Mouse (Mus musculus): ENCODE measurements at regions not wholly inside any gene's neighbourhood (a gene's known extent, or its start where the extent isn't known, plus 50 kb on each side); places are given as distances from the start of the nearest gene placed in this dataset.

- no peaks in the 10 kb centered on the region for H3K79me2 ChIP-seq (ENCODE audit: control insufficient read depth, insufficient read depth)
- no peak overlapping the region for H3K4me3 ChIP-seq (ENCODE audit: insufficient read depth, poor library complexity, severe bottlenecking)
- H3K79me3 ChIP-seq (ENCODE audit: low read depth) = no peaks in the 10 kb centered on the region
- no peak for TF ChIP-seq FOSL1 (IDR thresholded peaks at IDR 0.05; ENCODE audit: insufficient read depth, low read length, poor library complexity, severe bottlenecking)
- TF ChIP-seq CEBPB (IDR thresholded peaks at IDR 0.05; ENCODE audit: low read depth) = no peak
- no peak for TF ChIP-seq MAX (IDR thresholded peaks at IDR 0.05)
- no peak for TF ChIP-seq USF1 (IDR thresholded peaks at IDR 0.05; ENCODE audit: low read depth)
- no peak for TF ChIP-seq CTCF (IDR thresholded peaks at IDR 0.05; ENCODE audit: control insufficient read depth, insufficient read depth, insufficient read length)
- no peak for TF ChIP-seq MYOD1 (IDR thresholded peaks at IDR 0.05; ENCODE audit: control insufficient read depth, insufficient read length, low read depth)
- no peak for TF ChIP-seq MYOG (IDR thresholded peaks at IDR 0.05; ENCODE audit: control insufficient read depth, extremely low read depth, insufficient read length)
- no peaks in the 10 kb centered on the region for H3K36me3 ChIP-seq (ENCODE audit: control insufficient read depth, insufficient read depth)
- H3ac ChIP-seq (ENCODE audit: control insufficient read depth, insufficient read length, low read depth) = no peak overlapping the region
- H3K27me3 ChIP-seq (ENCODE audit: control insufficient read depth, insufficient read depth, insufficient read length) = no peaks in the 10 kb centered on the region
Measured at GRCm38 (mm10) chrX:7474831-7475230, 98.6 kb upstream of the Foxp3 start.

GRCm38 (mm10) chrX:7473814-7474213 is 98.2 kb upstream of the Usp27x start:
- H3K4me3 ChIP-seq (ENCODE audit: insufficient read depth, poor library complexity, severe bottlenecking) = no peak overlapping the region
- H3K79me3 ChIP-seq (ENCODE audit: low read depth) = no peaks in the 10 kb centered on the region
- no peaks in the 10 kb centered on the region for H3K79me2 ChIP-seq (ENCODE audit: control insufficient read depth, insufficient read depth)
- no peaks in the 10 kb centered on the region for H3K27me3 ChIP-seq (ENCODE audit: control insufficient read depth, insufficient read depth, insufficient read length)
- H3ac ChIP-seq (ENCODE audit: control insufficient read depth, insufficient read length, low read depth) = no peak overlapping the region
- no peaks in the 10 kb centered on the region for H3K36me3 ChIP-seq (ENCODE audit: control insufficient read depth, insufficient read depth)
- TF ChIP-seq MAX (IDR thresholded peaks at IDR 0.05) (no peak), CTCF (IDR thresholded peaks at IDR 0.05; ENCODE audit: control insufficient read depth, insufficient read depth, insufficient read length) (peak; percentile 3)

GRCm38 (mm10) chrX:7469801-7470200 is 94.2 kb upstream of the Usp27x start:
- Histone ChIP-seq H3K4me3 (ENCODE audit: insufficient read depth, poor library complexity, severe bottlenecking) (no peak overlapping the region), H3K79me2 (ENCODE audit: control insufficient read depth, insufficient read depth) (no peaks in the 10 kb centered on the region), H3K36me3 (ENCODE audit: control insufficient read depth, insufficient read depth) (no peaks in the 10 kb centered on the region), H3ac (ENCODE audit: control insufficient read depth, insufficient read length, low read depth) (no peak overlapping the region), H3K79me3 (ENCODE audit: low read depth) (no peaks in the 10 kb centered on the region), H3K27me3 (ENCODE audit: control insufficient read depth, insufficient read depth, insufficient read length) (no peaks in the 10 kb centered on the region)
- TF ChIP-seq CEBPB (IDR thresholded peaks at IDR 0.05; ENCODE audit: low read depth) = no peak
- TF ChIP-seq MYOD1 (IDR thresholded peaks at IDR 0.05; ENCODE audit: control insufficient read depth, insufficient read length, low read depth) = no peak
- TF ChIP-seq MAX (IDR thresholded peaks at IDR 0.05) = no peak
- TF ChIP-seq FOSL1 (IDR thresholded peaks at IDR 0.05; ENCODE audit: insufficient read depth, low read length, poor library complexity, severe bottlenecking) = no peak
- TF ChIP-seq MYOG (IDR thresholded peaks at IDR 0.05; ENCODE audit: control insufficient read depth, extremely low read depth, insufficient read length) = no peak
- TF ChIP-seq USF1 (IDR thresholded peaks at IDR 0.05; ENCODE audit: low read depth) = no peak
- no peak for TF ChIP-seq CTCF (IDR thresholded peaks at IDR 0.05; ENCODE audit: control insufficient read depth, insufficient read depth, insufficient read length)

GRCm38 (mm10) chrX:7467985-7468384 is 92.4 kb upstream of the Usp27x start:
- H3K4me3 ChIP-seq (ENCODE audit: insufficient read depth, poor library complexity, severe bottlenecking) = no peak overlapping the region
- TF ChIP-seq CTCF (IDR thresholded peaks at IDR 0.05; ENCODE audit: control insufficient read depth, insufficient read depth, insufficient read length) (no peak), MYOG (IDR thresholded peaks at IDR 0.05; ENCODE audit: control insufficient read depth, extremely low read depth, insufficient read length) (no peak), MAX (IDR thresholded peaks at IDR 0.05) (no peak), USF1 (IDR thresholded peaks at IDR 0.05; ENCODE audit: low read depth) (no peak), CEBPB (IDR thresholded peaks at IDR 0.05; ENCODE audit: low read depth) (no peak), MYOD1 (IDR thresholded peaks at IDR 0.05; ENCODE audit: control insufficient read depth, insufficient read length, low read depth) (no peak), FOSL1 (IDR thresholded peaks at IDR 0.05; ENCODE audit: insufficient read depth, low read length, poor library complexity, severe bottlenecking) (no peak)
- no peaks in the 10 kb centered on the region for H3K36me3 ChIP-seq (ENCODE audit: control insufficient read depth, insufficient read depth)
- no peaks in the 10 kb centered on the region for H3K79me3 ChIP-seq (ENCODE audit: low read depth)
- H3ac ChIP-seq (ENCODE audit: control insufficient read depth, insufficient read length, low read depth) = no peak overlapping the region
- no peaks in the 10 kb centered on the region for H3K27me3 ChIP-seq (ENCODE audit: control insufficient read depth, insufficient read depth, insufficient read length)
- H3K79me2 ChIP-seq (ENCODE audit: control insufficient read depth, insufficient read depth) = no peaks in the 10 kb centered on the region

DNA sequence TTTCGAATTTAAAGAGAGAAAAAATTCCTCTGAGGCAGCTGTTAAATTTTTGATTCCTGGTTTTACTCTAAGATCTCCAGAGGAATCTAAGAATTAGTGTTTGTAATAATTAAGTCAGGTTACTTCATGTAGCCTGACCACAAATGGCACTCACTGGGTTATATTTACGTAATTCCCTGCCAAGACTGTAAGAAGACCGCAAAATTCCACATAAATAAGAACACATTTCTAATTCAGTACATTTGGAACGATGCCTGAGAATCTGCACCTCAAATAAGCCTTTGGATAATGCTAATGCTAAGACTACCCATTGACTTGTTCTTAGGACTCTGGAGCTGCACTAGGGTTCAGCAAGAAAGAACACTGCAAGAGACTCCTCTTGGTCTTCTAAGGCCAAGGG is 81.2 kb upstream of the Usp27x start:
- H3ac ChIP-seq (ENCODE audit: control insufficient read depth, insufficient read length, low read depth) = no peak overlapping the region
- H3K79me2 ChIP-seq (ENCODE audit: control insufficient read depth, insufficient read depth) = no peaks in the 10 kb centered on the region
- H3K36me3 ChIP-seq (ENCODE audit: control insufficient read depth, insufficient read depth) = no peaks in the 10 kb centered on the region
- no peaks in the 10 kb centered on the region for H3K27me3 ChIP-seq (ENCODE audit: control insufficient read depth, insufficient read depth, insufficient read length)
- TF ChIP-seq MYOG (IDR thresholded peaks at IDR 0.05; ENCODE audit: control insufficient read depth, extremely low read depth, insufficient read length) = no peak
- TF ChIP-seq CTCF (IDR thresholded peaks at IDR 0.05; ENCODE audit: control insufficient read depth, insufficient read depth, insufficient read length) = no peak
- no peak for TF ChIP-seq USF1 (IDR thresholded peaks at IDR 0.05; ENCODE audit: low read depth)
- no peak for TF ChIP-seq MAX (IDR thresholded peaks at IDR 0.05)
- TF ChIP-seq CEBPB (IDR thresholded peaks at IDR 0.05; ENCODE audit: low read depth) = no peak
- TF ChIP-seq MYOD1 (IDR thresholded peaks at IDR 0.05; ENCODE audit: control insufficient read depth, insufficient read length, low read depth) = no peak
- no peak for TF ChIP-seq FOSL1 (IDR thresholded peaks at IDR 0.05; ENCODE audit: insufficient read depth, low read length, poor library complexity, severe bottlenecking)
- no peaks in the 10 kb centered on the region for H3K79me3 ChIP-seq (ENCODE audit: low read depth)
- no peak overlapping the region for H3K4me3 ChIP-seq (ENCODE audit: insufficient read depth, poor library complexity, severe bottlenecking)

DNA sequence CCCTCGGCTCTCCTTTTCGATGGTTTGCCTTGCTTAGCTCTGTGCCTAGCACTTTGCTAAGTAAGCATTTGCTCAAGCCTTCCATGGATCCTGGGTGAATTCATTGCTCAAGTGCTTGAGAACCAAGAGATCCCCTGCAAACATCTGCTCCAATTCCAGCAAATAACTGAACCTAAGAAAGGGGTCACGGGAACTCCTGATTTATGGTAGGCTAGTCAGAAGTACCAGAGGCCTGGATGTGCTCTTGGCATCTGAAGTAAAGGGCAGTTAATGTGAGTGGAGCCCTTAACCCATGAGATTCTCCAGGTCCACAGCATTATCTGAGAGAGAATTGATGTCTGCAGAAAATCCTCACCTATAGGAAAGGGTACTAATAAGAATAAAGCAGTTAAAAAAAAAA is 69.4 kb upstream of the Usp27x start:
- Histone ChIP-seq H3K79me3 (ENCODE audit: low read depth) (no peaks in the 10 kb centered on the region), H3K36me3 (ENCODE audit: control insufficient read depth, insufficient read depth) (no peaks in the 10 kb centered on the region), H3K27me3 (ENCODE audit: control insufficient read depth, insufficient read depth, insufficient read length) (no peaks in the 10 kb centered on the region), H3ac (ENCODE audit: control insufficient read depth, insufficient read length, low read depth) (no peak overlapping the region), H3K4me3 (ENCODE audit: insufficient read depth, poor library complexity, severe bottlenecking) (no peak overlapping the region), H3K79me2 (ENCODE audit: control insufficient read depth, insufficient read depth) (no peaks in the 10 kb centered on the region)
- TF ChIP-seq MAX (IDR thresholded peaks at IDR 0.05) (no peak), CTCF (IDR thresholded peaks at IDR 0.05; ENCODE audit: control insufficient read depth, insufficient read depth, insufficient read length) (no peak), FOSL1 (IDR thresholded peaks at IDR 0.05; ENCODE audit: insufficient read depth, low read length, poor library complexity, severe bottlenecking) (no peak), CEBPB (IDR thresholded peaks at IDR 0.05; ENCODE audit: low read depth) (no peak), USF1 (IDR thresholded peaks at IDR 0.05; ENCODE audit: low read depth) (no peak), MYOD1 (IDR thresholded peaks at IDR 0.05; ENCODE audit: control insufficient read depth, insufficient read length, low read depth) (no peak), MYOG (IDR thresholded peaks at IDR 0.05; ENCODE audit: control insufficient read depth, extremely low read depth, insufficient read length) (no peak)

Measured in C2C12 (cell line).